Mouse (Mus musculus): ENCODE measurements around the gene Elob.

The Elob gene

GRCm38 (mm10) chr17:23823614-23824013 is 5.3 kb downstream of the Elob start:
- no peak for DNase-seq (ENCODE audit: low spot score in 2 of 2)

DNA sequence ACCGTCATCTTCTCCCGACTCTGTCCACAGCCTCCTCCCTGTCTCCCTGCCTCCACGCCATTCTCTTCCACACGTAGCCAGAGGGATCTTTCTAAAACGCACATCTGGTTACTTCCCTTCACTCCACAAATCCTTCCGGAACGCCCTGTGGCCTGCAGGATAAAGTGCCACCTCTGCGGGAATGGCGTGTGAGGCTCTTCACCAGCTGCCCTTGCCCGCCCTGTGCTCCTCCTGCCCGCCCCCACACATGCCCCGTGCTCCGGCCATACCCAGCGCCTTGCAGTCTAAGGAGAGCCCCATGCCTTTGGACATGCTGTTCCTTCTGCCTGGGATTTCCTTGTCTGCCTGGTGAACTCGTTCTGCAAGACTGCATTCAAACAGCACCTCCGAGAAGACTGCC is 5.9 kb downstream of the Elob start:
- no peak for DNase-seq (ENCODE audit: low spot score in 2 of 2)

DNA sequence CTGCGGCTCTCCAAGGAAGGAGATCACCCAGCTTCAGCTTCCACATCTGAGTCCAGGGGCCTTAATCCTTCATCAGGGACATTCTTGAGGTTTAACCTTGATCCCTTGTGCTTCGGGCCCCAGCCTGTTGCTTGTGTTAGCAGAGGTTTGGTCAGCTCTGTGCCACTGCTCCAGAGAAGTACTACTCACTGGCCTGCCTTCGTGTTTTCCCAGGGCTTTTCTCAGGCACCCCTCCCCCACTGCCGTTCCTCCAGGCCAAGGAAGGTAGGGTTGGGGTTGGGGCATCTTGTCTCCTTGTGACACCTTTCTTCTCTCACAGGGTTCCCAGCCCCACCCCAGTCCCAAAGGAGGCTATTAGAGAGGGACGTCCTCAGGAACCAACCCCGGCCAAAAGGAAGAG is 6.8 kb downstream of the Elob start:
- DNase-seq (ENCODE audit: low spot score in 2 of 2): no peak

DNA sequence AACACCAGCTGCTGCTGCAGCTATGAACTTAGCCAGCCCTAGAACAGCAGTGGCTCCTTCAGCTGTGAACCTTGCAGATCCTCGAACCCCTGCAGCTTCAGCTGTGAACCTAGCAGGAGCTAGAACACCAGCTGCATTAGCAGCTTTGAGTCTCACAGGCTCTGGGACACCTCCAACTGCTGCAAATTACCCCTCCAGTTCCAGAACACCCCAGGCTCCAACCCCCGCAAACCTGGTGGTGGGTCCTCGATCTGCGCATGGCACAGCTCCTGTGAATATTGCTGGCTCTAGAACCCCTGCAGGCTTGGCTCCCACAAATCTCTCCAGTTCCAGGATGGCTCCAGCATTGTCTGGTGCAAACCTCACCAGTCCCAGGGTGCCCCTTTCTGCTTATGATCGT is 8.2 kb downstream of the Elob start:
- no peak for DNase-seq (ENCODE audit: low spot score in 2 of 2)

DNA sequence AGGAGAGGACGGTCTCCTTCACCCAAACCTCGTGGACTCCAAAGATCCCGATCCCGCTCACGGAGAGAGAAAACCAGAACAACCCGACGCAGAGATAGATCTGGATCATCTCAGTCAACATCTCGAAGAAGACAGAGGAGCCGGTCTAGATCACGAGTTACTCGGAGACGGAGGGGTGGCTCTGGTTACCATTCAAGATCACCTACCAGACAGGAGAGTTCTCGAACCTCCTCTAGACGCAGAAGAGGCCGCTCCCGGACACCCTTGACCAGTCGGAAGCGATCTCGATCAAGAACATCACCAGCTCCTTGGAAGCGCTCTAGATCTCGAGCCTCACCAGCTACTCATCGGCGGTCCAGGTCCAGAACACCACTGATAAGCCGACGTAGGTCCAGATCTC is 9.7 kb downstream of the Elob start:
- no peak for DNase-seq (ENCODE audit: low spot score in 2 of 2)

- no peak for DNase-seq (ENCODE audit: low spot score in 2 of 2)
Measured at GRCm38 (mm10) chr17:23818579-23818978, 10.4 kb downstream of the Elob start.

DNA sequence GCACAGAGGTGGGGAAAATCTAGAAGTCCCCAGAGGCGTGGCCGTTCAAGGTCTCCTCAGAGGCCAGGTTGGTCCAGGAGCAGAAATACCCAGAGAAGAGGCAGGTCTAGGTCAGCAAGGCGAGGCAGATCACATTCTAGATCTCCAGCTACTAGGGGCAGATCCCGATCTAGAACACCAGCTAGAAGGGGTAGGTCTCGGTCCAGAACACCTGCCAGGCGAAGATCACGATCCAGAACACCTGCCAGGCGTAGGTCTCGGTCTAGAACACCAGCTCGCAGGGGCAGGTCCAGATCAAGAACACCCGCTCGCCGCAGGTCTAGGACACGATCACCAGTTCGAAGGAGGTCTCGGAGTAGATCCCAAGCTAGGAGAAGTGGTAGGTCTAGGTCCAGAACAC is 13.3 kb downstream of the Elob start:
- no peak for DNase-seq (ENCODE audit: low spot score in 2 of 2)

- no peak for DNase-seq (ENCODE audit: low spot score in 2 of 2)
Measured at GRCm38 (mm10) chr17:23807918-23808317, 21.0 kb downstream of the Elob start.

DNA sequence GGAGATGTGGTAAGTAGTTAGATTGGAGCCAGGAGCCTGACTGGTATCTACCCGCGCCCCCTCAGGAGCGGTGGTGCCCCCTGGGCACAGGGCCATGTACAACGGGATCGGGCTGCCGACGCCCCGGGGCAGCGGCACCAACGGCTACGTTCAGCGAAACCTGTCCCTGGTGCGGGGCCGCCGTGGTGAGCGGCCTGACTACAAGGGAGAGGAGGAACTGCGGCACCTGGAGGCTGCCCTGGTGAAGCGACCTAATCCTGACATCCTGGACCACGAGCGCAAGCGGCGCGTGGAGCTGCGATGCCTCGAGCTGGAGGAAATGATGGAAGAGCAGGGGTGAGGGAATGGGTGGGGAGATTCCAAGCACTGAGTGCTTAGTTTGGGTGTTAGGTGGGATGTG is 22.1 kb downstream of the Elob start:
- no peak for DNase-seq (ENCODE audit: low spot score in 2 of 2)

- no peak for DNase-seq (ENCODE audit: low spot score in 2 of 2)
Measured at GRCm38 (mm10) chr17:23804426-23805085, 24.4 kb downstream of the Elob start.

DNA sequence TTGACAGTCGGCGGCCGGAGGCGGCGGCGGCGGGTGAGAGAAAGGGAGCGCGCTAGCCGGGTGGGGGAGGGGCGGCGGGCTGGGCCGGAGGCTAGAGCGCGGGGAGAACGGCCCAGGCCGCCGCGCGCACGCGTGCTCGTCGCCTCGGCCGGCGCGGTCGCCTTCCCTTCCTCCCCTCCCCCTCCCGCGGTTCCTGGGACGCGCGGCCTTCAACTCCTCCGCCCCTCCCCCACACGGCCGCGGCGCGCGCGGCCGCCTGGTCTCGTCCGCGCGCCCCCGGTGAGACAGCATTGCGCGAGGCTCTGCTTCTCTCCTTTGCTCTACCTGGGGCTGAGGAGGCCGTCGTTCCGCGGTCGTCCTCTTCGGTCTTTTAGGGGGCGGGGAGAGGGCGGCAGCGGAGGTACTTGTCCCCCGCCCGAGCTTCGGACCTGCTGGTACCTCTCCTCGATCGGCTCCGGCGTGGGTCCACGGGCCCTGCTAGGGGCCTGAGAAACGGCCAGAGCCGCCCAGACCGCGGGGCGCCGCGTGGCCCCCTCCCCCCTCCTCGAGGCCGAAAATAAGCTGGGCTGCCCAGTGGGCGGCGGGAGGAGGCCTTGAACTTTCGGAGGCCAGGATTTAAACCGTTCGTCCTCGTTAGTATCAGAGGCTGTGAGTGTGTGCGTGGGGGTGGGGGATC is 25.4 kb downstream of the Elob start:
- DNase-seq (ENCODE audit: low spot score in 2 of 2): peak; percentile 85 to 94

- DNase-seq (ENCODE audit: low spot score in 2 of 2): peak; percentile 94 to 95
Measured at GRCm38 (mm10) chr17:23802746-23803365, 26.1 kb downstream of the Elob start.

GRCm38 (mm10) chr17:23801627-23802026 is 27.3 kb downstream of the Elob start:
- no peak for DNase-seq (ENCODE audit: low spot score in 2 of 2)

- no peak for DNase-seq (ENCODE audit: low spot score in 2 of 2)
Measured at GRCm38 (mm10) chr17:23797316-23797715, 31.6 kb downstream of the Elob start.

DNA sequence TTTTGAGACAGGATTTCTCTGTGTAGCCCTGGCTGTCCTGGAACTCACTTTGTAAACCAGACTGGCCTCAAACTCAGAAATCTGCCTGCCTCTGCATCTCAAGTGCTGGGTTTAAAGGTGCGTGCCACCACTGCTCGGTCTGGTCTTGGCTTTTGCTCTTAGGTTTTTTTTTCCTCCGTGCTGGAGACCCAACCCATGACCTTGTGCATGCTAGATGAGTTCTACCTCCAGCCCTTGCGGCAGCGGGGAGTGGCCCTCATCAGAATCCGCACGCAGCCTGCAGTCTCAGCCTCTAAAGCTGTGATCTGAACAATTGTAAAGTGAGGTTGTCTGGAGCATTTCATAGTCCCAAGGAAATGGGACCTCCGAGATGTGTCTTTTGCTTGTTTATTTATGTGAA is 33.6 kb downstream of the Elob start:
- DNase-seq (ENCODE audit: low spot score in 2 of 2): no peak

- no peak for DNase-seq (ENCODE audit: low spot score in 2 of 2)
Measured at GRCm38 (mm10) chr17:23791079-23791357, 37.9 kb downstream of the Elob start.

GRCm38 (mm10) chr17:23790269-23791078 is 38.5 kb downstream of the Elob start, which contains the start of gene Srrm2:
Srrm2 (plus strand) TSS chr17:23790532.
- peak; percentile 48 to 82 for DNase-seq (ENCODE audit: low spot score in 2 of 2)

GRCm38 (mm10) chr17:23789749-23790268 is 39.1 kb downstream of the Elob start:
- DNase-seq (ENCODE audit: low spot score in 2 of 2): no peak

DNA sequence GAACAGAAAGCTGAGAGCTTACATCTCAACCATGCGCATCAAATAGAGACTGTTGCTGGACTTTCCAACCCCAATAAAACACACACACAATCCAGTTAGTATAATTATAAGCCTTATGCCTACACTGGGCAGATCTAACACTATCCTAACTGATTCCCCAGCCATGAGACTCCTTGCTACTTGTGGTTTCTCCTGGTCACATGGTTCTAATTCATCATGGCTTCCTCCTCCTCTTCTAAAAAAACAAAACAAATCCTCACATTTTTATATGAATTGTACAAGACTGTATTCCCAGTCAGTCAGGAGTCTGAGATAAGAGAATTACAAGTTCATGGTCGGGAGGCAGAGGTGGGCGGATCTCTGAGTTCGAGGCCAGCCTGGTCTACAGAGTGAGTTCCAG is 40.0 kb downstream of the Elob start:
- no peak for DNase-seq (ENCODE audit: low spot score in 2 of 2)

DNA sequence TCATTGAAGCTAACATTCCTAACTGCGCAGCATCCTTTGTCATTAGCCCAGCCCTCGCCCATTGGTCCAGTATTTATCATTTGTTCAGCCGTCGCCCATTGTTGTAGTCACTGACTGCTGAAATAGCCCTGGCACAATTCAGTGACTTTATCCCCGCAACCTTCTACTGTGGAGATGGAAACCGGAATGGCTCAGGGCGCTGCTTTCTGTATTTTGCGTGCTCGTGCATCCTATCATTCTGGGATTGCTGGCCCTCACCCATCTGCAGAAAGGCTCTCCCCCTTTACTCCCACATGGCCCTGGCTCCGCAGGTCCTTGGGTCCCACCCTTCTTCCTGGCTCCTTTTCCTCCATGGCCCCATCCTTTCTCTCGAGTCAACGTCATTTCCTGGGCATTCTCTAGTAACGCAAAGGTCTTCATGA is 42.4 kb downstream of the Elob start:
- no peak for DNase-seq (ENCODE audit: low spot score in 2 of 2)

- peak; percentile 74 to 81 for DNase-seq (ENCODE audit: low spot score in 2 of 2)
Measured at GRCm38 (mm10) chr17:23785561-23786471, 43.1 kb downstream of the Elob start, which contains the start of gene Flywch2. Flywch2 (minus strand) TSS chr17:23786081.

All from spleen, postnatal 4 days (tissue).